Mouse (Mus musculus) heart, adult 2 months (tissue): ENCODE measurements at regions not wholly inside any gene's neighbourhood (a gene's known extent, or its start where the extent isn't known, plus 50 kb on each side); places are given as distances from the start of the nearest gene placed in this dataset.

Experiments
- CTCF ChIP-seq: fragments of 200-600 bp; IDR thresholded peaks from 2 replicates; pipeline ENCODE4 v1.8.1; 2022; ENCODE audit warnings: antibody characterized with exemption, mild to moderate bottlenecking, moderate library complexity
- EP300 ChIP-seq: fragments of 200-500 bp; IDR thresholded peaks from 2 replicates; pipeline ENCODE4 v1.6.1; 2011; ENCODE audit warnings: low read depth, low read length, control low read depth; ENCODE audit not compliant: insufficient read depth
- POLR2A ChIP-seq: fragments of 200-500 bp; IDR thresholded peaks from 2 replicates; pipeline ENCODE4 v1.6.1; 2011; ENCODE audit warnings: mild to moderate bottlenecking, low read depth, low read length, control low read depth; ENCODE audit not compliant: insufficient read depth

DNA sequence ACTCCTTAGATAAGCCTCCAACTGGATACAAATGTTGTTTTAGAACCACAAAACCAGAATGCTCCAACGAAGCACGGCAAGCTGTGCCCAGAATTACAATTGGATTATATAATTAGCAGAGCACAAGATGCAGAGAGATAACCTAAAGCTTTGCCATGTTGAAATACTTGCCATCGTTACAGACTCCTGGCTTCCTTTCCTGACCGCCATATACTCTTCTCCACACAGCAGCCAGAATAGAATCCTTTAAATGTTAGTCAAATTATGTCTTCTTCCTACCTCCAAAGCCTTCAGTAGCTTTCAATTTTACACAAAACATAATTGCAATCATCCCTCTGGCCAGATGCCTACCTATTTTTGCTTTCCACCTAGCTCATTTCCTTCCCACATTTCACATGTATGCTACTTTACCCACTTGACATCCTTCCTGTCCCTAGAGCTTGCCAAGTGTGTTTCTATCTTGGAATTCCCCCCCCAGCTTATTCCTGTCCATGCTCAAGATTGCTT lies 52.8 kb upstream of the G2e3 start:
- no peak for TF ChIP-seq POLR2A
- no peak for TF ChIP-seq CTCF
- TF ChIP-seq EP300 = no peak
